Mouse (Mus musculus): ENCODE data around the gene G6pc3. TPM values are rescaled to one million over a fixed set of nuclear protein-coding genes. Genes with fewer than 3 reads are reported as not detected.

The G6pc3 gene
- polyA plus RNA-seq, 1 experiment from 2014 or later: 17.7 TPM

DNA sequence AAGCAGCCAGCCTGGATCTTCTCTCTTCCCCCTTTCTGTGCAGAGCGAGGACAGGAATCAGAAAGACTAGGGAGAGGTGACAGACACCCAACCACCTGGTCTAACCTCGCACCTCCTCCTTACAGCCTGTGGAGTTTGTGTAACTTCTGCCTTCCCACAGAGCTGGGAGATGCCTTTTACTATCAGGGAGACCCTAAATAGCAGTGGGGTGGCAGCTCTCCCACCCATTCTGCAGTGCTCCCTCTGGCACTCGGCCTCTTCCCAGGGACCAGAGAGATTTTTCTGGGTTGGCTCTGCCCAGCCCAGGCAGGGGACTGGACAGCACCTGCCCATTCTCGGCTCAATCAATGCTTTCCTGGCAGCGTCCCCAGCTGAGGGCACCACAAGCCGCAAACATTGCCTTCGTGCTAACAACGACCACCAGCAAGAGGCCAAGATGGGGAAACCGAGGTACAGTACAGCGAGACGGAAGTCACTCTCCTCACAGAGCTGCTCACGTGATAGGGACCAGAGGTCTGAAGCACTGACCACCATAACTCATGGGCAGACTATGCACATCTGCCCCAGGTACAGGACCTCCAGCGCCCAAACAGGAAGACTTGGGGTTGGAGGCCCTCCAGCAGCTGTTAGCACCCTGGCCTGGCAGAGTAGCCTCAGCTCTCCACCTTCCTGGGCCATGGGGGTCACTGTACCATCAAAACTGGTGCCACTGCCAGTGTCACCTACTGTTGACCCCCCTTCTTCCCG, 30.0 kb downstream of the G6pc3 start:
- H3K27ac ChIP-seq: peak overlapping the region; percentile 80

GRCm38 (mm10) chr11:102219994-102220346, 30.6 kb downstream of the G6pc3 start:
- no peak overlapping the region for H3K4me3 ChIP-seq (ENCODE audit: inconsistent target)
- WGBS (ENCODE audit: missing documents): 41% methylated on average over 3 of the region's 4 CpGs
- peaks cover 92% of the 10 kb centered on the region for H3K79me2 ChIP-seq (ENCODE audit: inconsistent target)
- H3K27ac ChIP-seq: peak overlapping the region; percentile 80
- H3K36me3 ChIP-seq (ENCODE audit: inconsistent target): peaks cover 10% of the 10 kb centered on the region

More for the DNA sequence above, 30.0 kb downstream of the G6pc3 start:
- H3K79me2 ChIP-seq (ENCODE audit: inconsistent target): peaks cover 92% of the 10 kb centered on the region
- 47% methylated on average over 14 of the region's 14 CpGs for WGBS (ENCODE audit: missing documents)
- peaks cover 7% of the 10 kb centered on the region for H3K36me3 ChIP-seq (ENCODE audit: inconsistent target)
- H3K4me3 ChIP-seq (ENCODE audit: inconsistent target): no peak overlapping the region

DNA sequence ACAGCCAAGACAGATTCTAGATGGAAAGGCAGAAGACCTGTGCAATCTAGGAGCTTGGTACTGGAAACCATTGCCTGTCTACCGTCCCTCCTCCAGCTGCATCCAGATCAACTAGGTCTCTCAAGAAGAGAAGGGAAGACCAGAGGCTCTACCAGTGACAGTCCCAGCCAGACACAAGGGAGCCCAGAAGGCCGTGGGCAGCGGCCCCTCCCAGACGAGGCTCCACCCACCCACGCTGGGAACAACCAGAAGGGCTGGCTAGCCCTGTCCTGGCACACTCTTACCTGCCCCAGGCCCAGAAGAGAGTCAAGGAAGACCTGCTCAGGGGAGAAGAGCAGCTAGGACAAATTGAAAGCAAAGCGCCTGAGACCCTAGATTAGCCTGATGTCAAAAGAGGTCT, 31.0 kb downstream of the G6pc3 start:
- H3K79me2 ChIP-seq (ENCODE audit: inconsistent target): peaks cover 92% of the 10 kb centered on the region
- peaks cover 10% of the 10 kb centered on the region for H3K36me3 ChIP-seq (ENCODE audit: inconsistent target)
- H3K27ac ChIP-seq: no peak overlapping the region
- WGBS (ENCODE audit: missing documents): 66% methylated on average over 6 of the region's 6 CpGs
- H3K4me3 ChIP-seq (ENCODE audit: inconsistent target): no peak overlapping the region

- WGBS (ENCODE audit: missing documents): 65% methylated on average over 8 of the region's 8 CpGs
- H3K27ac ChIP-seq: peak overlapping the region; percentile 19
- peaks cover 92% of the 10 kb centered on the region for H3K79me2 ChIP-seq (ENCODE audit: inconsistent target)
- no peak overlapping the region for H3K4me3 ChIP-seq (ENCODE audit: inconsistent target)
- H3K36me3 ChIP-seq (ENCODE audit: inconsistent target): peaks cover 10% of the 10 kb centered on the region
Measured at GRCm38 (mm10) chr11:102221243-102221953, 32.0 kb downstream of the G6pc3 start.

DNA sequence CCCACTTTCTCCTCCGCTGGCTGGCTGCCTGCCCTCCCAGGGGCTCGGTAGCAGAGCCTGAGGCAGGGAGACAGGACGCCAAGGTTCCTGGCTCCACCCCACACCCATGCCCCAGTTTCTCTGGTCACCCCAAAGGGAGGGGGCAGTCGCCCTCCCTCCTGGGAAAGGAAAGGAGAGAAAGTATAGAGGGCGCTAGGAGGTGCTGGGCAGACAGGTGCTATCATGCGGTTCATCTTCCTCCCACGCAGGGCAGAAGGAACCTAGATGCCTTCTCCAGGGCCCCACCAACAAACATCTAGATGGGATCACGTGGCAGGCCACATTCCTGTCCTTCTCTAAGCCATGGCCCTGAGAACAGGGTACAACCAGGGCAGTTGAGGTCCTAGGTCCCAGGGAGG, 32.5 kb downstream of the G6pc3 start:
- Histone ChIP-seq H3K27ac (peak overlapping the region; percentile 19; the same call in 1 of the 2 replicates), H3K4me3 (ENCODE audit: inconsistent target) (no peak overlapping the region), H3K36me3 (ENCODE audit: inconsistent target) (peaks cover 10% of the 10 kb centered on the region), H3K79me2 (ENCODE audit: inconsistent target) (peaks cover 92% of the 10 kb centered on the region)
- WGBS (ENCODE audit: missing documents): 78% methylated on average over 8 of the region's 8 CpGs

- peaks cover 10% of the 10 kb centered on the region for H3K36me3 ChIP-seq (ENCODE audit: inconsistent target)
- no peak overlapping the region for H3K27ac ChIP-seq
- H3K79me2 ChIP-seq (ENCODE audit: inconsistent target): peaks cover 92% of the 10 kb centered on the region
- WGBS (ENCODE audit: missing documents): 62% methylated on average over 6 of the region's 6 CpGs
- no peak overlapping the region for H3K4me3 ChIP-seq (ENCODE audit: inconsistent target)
Measured at GRCm38 (mm10) chr11:102223166-102223565, 33.7 kb downstream of the G6pc3 start.

DNA sequence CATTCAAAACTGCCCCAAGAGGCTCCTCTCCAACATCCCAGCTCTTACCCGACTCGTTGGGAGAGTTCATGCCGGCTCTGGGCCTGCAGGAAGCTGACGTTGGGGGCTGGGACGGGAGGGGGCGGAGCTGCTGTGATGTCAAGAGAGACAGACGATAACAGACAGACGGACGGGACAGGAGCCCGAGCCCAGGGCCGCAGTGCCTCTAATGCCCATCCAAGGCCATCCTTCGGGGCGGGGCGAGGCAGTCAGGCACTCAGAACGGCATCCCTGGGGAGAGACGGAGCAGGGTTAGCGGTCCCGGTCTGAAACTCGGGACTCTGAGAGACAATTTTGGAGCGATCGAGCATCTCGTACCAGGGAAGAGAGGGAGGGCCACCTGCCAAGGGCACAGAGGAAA, 35.3 kb downstream of the G6pc3 start:
- H3K36me3 ChIP-seq (ENCODE audit: inconsistent target): peaks cover 10% of the 10 kb centered on the region
- no peak overlapping the region for H3K27ac ChIP-seq
- peaks cover 95% of the 10 kb centered on the region for H3K79me2 ChIP-seq (ENCODE audit: inconsistent target)
- WGBS (ENCODE audit: missing documents): 79% methylated on average over 22 of the region's 22 CpGs
- H3K4me3 ChIP-seq (ENCODE audit: inconsistent target): no peak overlapping the region

DNA sequence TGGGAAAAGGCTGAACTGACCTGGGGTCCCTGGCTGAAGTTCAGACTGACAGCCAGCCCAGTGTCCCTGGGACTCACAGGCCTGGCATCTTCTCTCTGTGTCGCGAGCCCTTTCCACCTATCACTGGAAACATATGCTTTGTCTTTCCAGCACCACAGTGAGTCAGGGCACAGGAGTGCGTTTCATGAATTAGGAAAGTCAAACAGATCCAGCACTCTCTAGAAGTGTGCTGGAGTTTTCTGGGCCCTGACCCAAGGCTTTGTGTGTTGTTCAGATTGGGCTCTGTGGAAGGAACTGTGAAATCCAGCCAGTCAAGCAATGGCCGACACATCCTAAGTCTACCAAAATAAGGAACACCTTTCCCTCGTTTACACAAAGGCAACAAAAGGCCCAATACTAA, 35.8 kb downstream of the G6pc3 start:
- no peak overlapping the region for H3K4me3 ChIP-seq (ENCODE audit: inconsistent target)
- no peak overlapping the region for H3K27ac ChIP-seq
- WGBS (ENCODE audit: missing documents): 82% methylated on average over 5 of the region's 5 CpGs
- peaks cover 10% of the 10 kb centered on the region for H3K36me3 ChIP-seq (ENCODE audit: inconsistent target)
- peaks cover 90% of the 10 kb centered on the region for H3K79me2 ChIP-seq (ENCODE audit: inconsistent target)

DNA sequence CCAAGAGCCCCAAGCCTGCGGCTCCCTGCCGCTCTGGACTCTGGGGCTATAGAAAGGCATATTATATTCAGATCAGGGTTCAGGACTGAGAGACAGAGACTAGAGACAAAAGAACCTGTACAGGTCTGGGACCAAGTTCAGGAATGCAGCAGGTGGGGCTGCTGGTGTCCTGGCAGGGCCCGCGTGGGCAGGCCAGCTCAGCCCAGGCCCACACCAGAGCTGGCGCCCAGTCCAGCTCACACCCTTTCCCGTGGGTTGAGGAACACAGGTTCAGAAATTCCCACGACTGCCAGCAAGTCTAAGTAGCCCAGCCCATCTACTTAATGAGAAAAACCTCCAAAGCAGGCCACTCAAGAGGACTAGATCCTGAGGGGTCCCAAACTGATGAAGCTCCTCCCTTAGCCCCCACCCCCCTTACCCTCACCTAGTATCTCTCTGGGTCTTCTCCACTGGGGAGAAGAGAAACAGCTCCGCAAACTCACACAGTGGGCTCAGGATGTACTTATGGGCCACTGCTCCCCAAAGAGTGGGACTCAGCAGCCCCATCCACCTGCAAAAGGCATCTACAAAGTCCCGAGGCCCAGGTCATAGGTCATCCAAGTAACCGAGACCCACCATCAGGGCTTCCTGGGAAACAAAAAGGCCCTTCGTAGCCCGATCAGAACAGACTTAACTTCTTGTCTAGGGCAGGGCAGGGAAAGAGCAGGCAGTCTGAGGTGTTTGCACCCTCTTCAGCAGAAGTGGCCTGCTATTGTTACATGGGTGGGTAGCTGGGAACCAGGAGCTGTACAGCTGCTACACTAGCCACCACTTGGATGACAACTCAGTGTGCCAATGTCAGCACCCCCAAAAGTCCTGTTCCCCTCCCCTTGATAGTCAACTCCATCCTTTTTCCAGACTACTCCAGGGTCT, 36.9 kb downstream of the G6pc3 start:
- H3K27ac ChIP-seq: no peak overlapping the region
- WGBS (ENCODE audit: missing documents): 94% methylated on average over 12 of the region's 12 CpGs
- H3K4me3 ChIP-seq (ENCODE audit: inconsistent target): no peak overlapping the region
- peaks cover 10% of the 10 kb centered on the region for H3K36me3 ChIP-seq (ENCODE audit: inconsistent target)
- peaks cover 79% of the 10 kb centered on the region for H3K79me2 ChIP-seq (ENCODE audit: inconsistent target)

DNA sequence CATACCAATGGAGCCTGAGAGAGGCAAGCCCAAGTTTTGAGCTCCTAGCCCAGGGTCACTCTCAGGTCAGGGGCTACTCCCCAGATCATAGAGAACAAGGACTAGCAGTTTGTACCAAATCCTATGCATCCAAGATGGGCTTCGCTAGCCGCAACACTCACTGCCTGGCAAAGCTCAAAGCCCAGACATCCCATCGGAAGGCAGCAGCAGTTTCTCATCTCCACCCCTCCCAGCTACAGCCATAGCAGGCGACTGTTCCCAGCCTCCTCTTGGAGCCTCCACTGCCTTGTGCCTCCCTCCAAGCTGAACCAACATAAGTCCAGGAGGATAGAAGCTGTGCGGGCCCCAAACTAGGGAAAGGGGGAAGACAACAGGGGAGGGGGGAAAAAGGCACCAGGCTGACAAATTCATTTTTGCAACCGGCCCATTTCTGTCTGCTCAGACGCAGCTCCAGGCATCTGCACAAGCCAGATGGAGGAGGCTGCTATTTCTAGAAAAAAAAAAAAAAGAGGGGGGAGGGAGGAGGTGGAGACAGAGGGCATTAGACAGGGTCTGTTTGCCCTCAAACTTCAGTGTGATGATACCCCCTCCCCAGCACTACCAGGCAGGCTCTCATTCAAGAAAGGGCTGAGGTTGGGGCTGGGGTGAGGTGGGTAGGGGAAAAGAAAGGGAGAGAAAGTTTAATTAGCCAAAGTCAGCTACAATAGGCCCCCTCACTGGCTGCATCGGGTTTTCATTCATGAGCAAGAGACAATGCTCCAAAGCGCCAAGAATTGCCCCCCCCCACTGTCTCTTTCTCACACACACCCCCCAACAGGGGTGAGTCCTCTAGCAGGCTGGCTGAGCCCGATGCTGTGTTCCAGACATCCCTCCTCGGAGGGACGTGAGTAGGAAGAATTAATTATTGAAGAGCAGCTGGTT, 38.1 kb downstream of the G6pc3 start:
- Histone ChIP-seq H3K4me3 (ENCODE audit: inconsistent target) (no peak overlapping the region), H3K36me3 (ENCODE audit: inconsistent target) (peaks cover 10% of the 10 kb centered on the region), H3K79me2 (ENCODE audit: inconsistent target) (peaks cover 71% of the 10 kb centered on the region), H3K27ac (no peak overlapping the region)
- WGBS (ENCODE audit: missing documents): 91% methylated on average over 10 of the region's 12 CpGs

DNA sequence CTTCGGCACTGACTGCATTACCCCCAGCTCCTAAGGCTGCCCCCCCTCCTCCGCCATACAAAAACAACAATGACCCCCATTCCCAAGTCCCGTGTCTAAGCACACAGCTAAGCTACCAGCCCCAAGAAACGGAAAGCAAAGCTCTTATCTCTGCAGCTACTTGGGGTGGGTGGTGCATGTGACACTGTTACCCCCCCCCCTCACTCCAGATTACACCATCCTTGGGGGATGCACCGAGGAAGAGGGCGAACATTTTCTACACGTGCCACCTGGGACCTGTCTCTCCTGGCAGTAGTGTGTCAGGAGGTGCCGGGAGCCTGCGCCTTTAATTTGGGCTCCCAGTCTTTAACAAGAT, 38.7 kb downstream of the G6pc3 start:
- H3K36me3 ChIP-seq (ENCODE audit: inconsistent target): peaks cover 10% of the 10 kb centered on the region
- 84% methylated on average over 9 of the region's 9 CpGs for WGBS (ENCODE audit: missing documents)
- H3K4me3 ChIP-seq (ENCODE audit: inconsistent target): no peak overlapping the region
- H3K27ac ChIP-seq: no peak overlapping the region
- peaks cover 65% of the 10 kb centered on the region for H3K79me2 ChIP-seq (ENCODE audit: inconsistent target)

GRCm38 (mm10) chr11:102228646-102229268, 39.3 kb downstream of the G6pc3 start:
- 27% methylated on average over 6 of the region's 7 CpGs for WGBS (ENCODE audit: missing documents)
- H3K4me3 ChIP-seq (ENCODE audit: inconsistent target): peak overlapping the region; percentile 89
- peaks cover 9% of the 10 kb centered on the region for H3K36me3 ChIP-seq (ENCODE audit: inconsistent target)
- H3K27ac ChIP-seq: peak overlapping the region; percentile 70
- H3K79me2 ChIP-seq (ENCODE audit: inconsistent target): peaks cover 59% of the 10 kb centered on the region

DNA sequence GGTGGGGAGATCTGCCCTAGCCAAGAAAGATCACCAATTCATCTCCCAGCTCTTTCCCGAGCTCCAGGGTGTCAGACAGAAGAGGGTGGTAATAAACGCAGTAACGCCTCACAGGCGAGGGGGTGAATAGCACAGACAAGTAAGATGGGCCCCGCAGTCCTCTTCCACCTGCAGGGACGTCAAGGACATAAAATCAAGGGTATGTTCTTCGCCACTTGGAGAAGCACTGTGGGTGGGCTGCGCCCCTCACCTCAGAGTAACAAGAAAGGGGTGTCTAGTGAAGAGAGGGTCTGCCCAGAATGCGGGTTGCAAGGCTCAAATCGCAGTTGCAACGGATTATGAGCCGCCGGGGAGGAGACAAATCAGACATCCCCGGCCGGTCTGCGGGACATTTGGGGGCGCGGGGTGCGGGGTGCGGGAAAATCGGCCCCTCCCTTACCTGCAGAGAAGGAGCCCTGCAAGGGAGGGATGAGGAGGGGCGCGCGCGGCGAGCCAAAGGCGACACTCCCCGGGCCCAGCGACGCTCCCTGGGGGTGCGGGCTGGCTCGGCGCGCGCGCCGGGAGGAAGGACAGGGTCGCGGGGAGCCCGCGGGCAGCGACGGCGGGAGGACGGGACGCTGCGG, 40.0 kb downstream of the G6pc3 start:
- Histone ChIP-seq H3K4me3 (ENCODE audit: inconsistent target) (peak overlapping the region; percentile 89), H3K79me2 (ENCODE audit: inconsistent target) (peaks cover 52% of the 10 kb centered on the region), H3K27ac (peak overlapping the region; percentile 70), H3K36me3 (ENCODE audit: inconsistent target) (peaks cover 2% of the 10 kb centered on the region)
- WGBS (ENCODE audit: missing documents): 2% methylated on average over 34 of the region's 47 CpGs
